Mouse (Mus musculus): ENCODE measurements at regions not wholly inside any gene's neighbourhood (a gene's known extent, or its start where the extent isn't known, plus 50 kb on each side); places are given as distances from the start of the nearest gene placed in this dataset.

DNA sequence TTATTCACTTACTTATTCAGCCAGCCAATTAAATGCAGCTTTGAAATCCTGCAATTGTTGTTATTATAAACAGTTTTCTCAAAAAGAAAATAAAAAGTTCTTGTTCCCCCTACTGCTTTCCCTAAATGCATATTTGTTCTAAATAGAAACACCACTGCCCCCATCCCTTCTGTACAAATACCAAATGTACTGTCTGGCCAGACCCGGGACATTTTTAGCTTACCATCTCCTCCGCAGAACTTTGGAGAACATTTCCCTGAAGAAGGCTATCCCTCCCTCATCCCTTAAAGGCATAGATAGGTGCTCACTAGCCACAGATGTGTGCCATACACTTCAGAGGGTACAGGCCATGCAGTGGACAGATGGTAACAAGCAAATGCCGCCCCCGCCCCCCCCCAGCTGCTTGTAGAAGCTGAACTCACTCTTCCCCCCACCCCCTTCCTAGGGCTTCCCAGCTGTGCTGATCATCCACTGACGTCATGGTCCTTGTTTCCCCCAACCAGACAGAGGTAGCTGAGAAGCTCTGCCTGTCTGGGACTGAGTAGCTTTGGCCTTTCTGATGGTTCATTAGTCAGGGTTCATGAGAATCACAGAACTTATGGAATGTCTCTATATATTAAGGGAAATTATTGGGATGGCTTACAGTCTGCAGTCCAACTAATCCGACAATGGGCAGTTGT, 98.9 kb upstream of the Rbpj start:
- H3K27me3 ChIP-seq (replicated peaks; ENCODE audit: insufficient read depth, low read length) = no peaks in the 10 kb centered on the region
- no peak overlapping the region for H3K9ac ChIP-seq (replicated peaks; ENCODE audit: low read depth)
- H3K27ac ChIP-seq (ENCODE audit: low read length) = no peak overlapping the region
- no peaks in the 10 kb centered on the region for H3K4me1 ChIP-seq (ENCODE audit: insufficient read depth, low read depth, low read length)
- no peak overlapping the region for H3K4me3 ChIP-seq (ENCODE audit: low read depth, low read length)
- ATAC-seq (peak; percentile 72), DNase-seq (ENCODE audit: low spot score) (peak; percentile 34)
- no peak overlapping the region for H3K4me2 ChIP-seq (replicated peaks; ENCODE audit: low read depth, low read length)
- no peaks in the 10 kb centered on the region for H3K9me3 ChIP-seq (ENCODE audit: low read length)
- H3K36me3 ChIP-seq (ENCODE audit: insufficient read depth, low read length) = no peaks in the 10 kb centered on the region
- WGBS = 68% methylated on average over 6 of the region's 6 CpGs
- TF ChIP-seq EP300 (IDR thresholded peaks at IDR 0.05) (no peak), CTCF (IDR thresholded peaks at IDR 0.05) (no peak)

GRCm38 (mm10) chr5:53370272-53370671, 95.7 kb upstream of the Rbpj start:
- no peak overlapping the region for H3K9ac ChIP-seq (replicated peaks; ENCODE audit: low read depth)
- WGBS = 76% methylated on average over 7 of the region's 7 CpGs

GRCm38 (mm10) chr5:53371638-53372037, 94.3 kb upstream of the Rbpj start:
- no peak for ATAC-seq
- 87% methylated on average over 3 of the region's 3 CpGs for WGBS
- no peak overlapping the region for H3K4me2 ChIP-seq (replicated peaks; ENCODE audit: low read depth, low read length)
- no peak overlapping the region for H3K4me3 ChIP-seq (ENCODE audit: low read depth, low read length)
- no peaks in the 10 kb centered on the region for H3K4me1 ChIP-seq (ENCODE audit: insufficient read depth, low read depth, low read length)
- no peaks in the 10 kb centered on the region for H3K27me3 ChIP-seq (replicated peaks; ENCODE audit: insufficient read depth, low read length)
- H3K27ac ChIP-seq (ENCODE audit: low read length) = no peak overlapping the region
- no peak overlapping the region for H3K9ac ChIP-seq (replicated peaks; ENCODE audit: low read depth)
- no peaks in the 10 kb centered on the region for H3K9me3 ChIP-seq (ENCODE audit: low read length)
- peak; percentile 29 for DNase-seq (ENCODE audit: low spot score)
- TF ChIP-seq CTCF (IDR thresholded peaks at IDR 0.05) = no peak
- TF ChIP-seq EP300 (IDR thresholded peaks at IDR 0.05) = no peak
- H3K36me3 ChIP-seq (ENCODE audit: insufficient read depth, low read length) = no peaks in the 10 kb centered on the region

More at GRCm38 (mm10) chr5:53370272-53370671, 95.7 kb upstream of the Rbpj start:
- Histone ChIP-seq H3K27me3 (replicated peaks; ENCODE audit: insufficient read depth, low read length) (no peaks in the 10 kb centered on the region), H3K4me1 (ENCODE audit: insufficient read depth, low read depth, low read length) (no peaks in the 10 kb centered on the region), H3K27ac (ENCODE audit: low read length) (no peak overlapping the region), H3K9me3 (ENCODE audit: low read length) (no peaks in the 10 kb centered on the region), H3K36me3 (ENCODE audit: insufficient read depth, low read length) (no peaks in the 10 kb centered on the region), H3K4me2 (replicated peaks; ENCODE audit: low read depth, low read length) (no peak overlapping the region), H3K4me3 (ENCODE audit: low read depth, low read length) (no peak overlapping the region)
- no peak for TF ChIP-seq EP300 (IDR thresholded peaks at IDR 0.05)
- TF ChIP-seq CTCF (IDR thresholded peaks at IDR 0.05) = no peak
- no peak for DNase-seq (ENCODE audit: low spot score)
- ATAC-seq = no peak

DNA sequence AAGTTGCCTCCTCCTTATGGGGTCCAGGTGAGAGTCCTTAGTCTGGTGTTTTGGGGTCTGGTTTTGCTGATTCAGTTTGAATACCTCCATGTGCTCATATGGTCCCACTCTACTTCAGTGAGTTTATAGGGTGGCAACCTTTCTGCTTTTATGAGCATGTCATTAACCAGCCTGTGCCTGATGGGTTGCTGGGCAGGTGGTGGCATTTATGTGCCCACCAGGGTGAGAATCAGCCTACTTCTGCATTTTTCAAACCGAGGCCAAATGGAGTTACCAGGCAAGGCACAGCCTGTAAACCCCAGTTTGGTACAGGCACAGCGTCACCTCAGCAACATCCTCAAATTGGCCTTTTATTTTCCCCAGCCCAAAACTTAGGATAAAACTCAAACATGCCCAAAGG, 92.6 kb upstream of the Rbpj start:
- no peaks in the 10 kb centered on the region for H3K4me1 ChIP-seq (ENCODE audit: insufficient read depth, low read depth, low read length)
- no peak overlapping the region for H3K9ac ChIP-seq (replicated peaks; ENCODE audit: low read depth)
- DNase-seq (ENCODE audit: low spot score) (no peak), ATAC-seq (no peak)
- H3K4me3 ChIP-seq (ENCODE audit: low read depth, low read length) = no peak overlapping the region
- no peak overlapping the region for H3K4me2 ChIP-seq (replicated peaks; ENCODE audit: low read depth, low read length)
- 86% methylated on average over 2 of the region's 2 CpGs for WGBS
- no peak overlapping the region for H3K27ac ChIP-seq (ENCODE audit: low read length)
- H3K36me3 ChIP-seq (ENCODE audit: insufficient read depth, low read length) = no peaks in the 10 kb centered on the region
- TF ChIP-seq CTCF (IDR thresholded peaks at IDR 0.05) (no peak), EP300 (IDR thresholded peaks at IDR 0.05) (no peak)
- no peaks in the 10 kb centered on the region for H3K9me3 ChIP-seq (ENCODE audit: low read length)
- H3K27me3 ChIP-seq (replicated peaks; ENCODE audit: insufficient read depth, low read length) = no peaks in the 10 kb centered on the region

GRCm38 (mm10) chr5:53376856-53377255, 89.1 kb upstream of the Rbpj start:
- 25% methylated on average over 7 of the region's 7 CpGs for WGBS
- no peak overlapping the region for H3K4me3 ChIP-seq (ENCODE audit: low read depth, low read length)
- peak; percentile 80 for DNase-seq (ENCODE audit: low spot score)
- no peak overlapping the region for H3K9ac ChIP-seq (replicated peaks; ENCODE audit: low read depth)
- no peaks in the 10 kb centered on the region for H3K36me3 ChIP-seq (ENCODE audit: insufficient read depth, low read length)
- peak overlapping the region; percentile 35; the same call in 1 of the 2 replicates for H3K27ac ChIP-seq (ENCODE audit: low read length)
- no peaks in the 10 kb centered on the region for H3K4me1 ChIP-seq (ENCODE audit: insufficient read depth, low read depth, low read length)
- H3K9me3 ChIP-seq (ENCODE audit: low read length) = no peaks in the 10 kb centered on the region
- ATAC-seq = peak; percentile 51
- TF ChIP-seq CTCF (IDR thresholded peaks at IDR 0.05) = no peak
- TF ChIP-seq EP300 (IDR thresholded peaks at IDR 0.05) = peak; percentile 8; the same call in 1 of the 2 replicates
- no peaks in the 10 kb centered on the region for H3K27me3 ChIP-seq (replicated peaks; ENCODE audit: insufficient read depth, low read length)
- no peak overlapping the region for H3K4me2 ChIP-seq (replicated peaks; ENCODE audit: low read depth, low read length)

DNA sequence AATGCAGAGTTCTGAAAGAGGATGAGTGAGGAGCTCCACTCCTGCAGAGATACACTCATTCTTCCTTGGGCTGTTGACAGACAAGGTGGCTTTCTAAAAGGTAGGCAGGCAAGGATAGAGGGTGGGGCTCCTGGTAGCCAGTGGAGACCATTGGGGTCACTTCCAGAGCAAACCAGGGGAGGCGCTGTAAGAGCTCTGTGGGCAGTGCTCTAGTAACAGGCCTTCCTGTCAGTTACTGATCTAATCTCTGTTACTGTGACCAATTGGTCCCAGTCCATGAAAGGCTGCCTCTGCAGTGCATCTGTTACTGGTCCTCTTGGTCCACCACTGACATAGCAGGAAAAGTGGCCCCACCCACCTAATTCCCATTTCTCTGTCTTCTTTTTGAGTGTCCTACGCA, 88.3 kb upstream of the Rbpj start:
- H3K27ac ChIP-seq (ENCODE audit: low read length) = no peak overlapping the region
- H3K4me3 ChIP-seq (ENCODE audit: low read depth, low read length) = no peak overlapping the region
- no peak overlapping the region for H3K9ac ChIP-seq (replicated peaks; ENCODE audit: low read depth)
- no peaks in the 10 kb centered on the region for H3K4me1 ChIP-seq (ENCODE audit: insufficient read depth, low read depth, low read length)
- no peak for DNase-seq (ENCODE audit: low spot score)
- no peak for ATAC-seq
- TF ChIP-seq EP300 (IDR thresholded peaks at IDR 0.05) (no peak), CTCF (IDR thresholded peaks at IDR 0.05) (0 out of 2 replicates have a peak, but pooled peaks have one; percentile 11)
- no peaks in the 10 kb centered on the region for H3K36me3 ChIP-seq (ENCODE audit: insufficient read depth, low read length)
- no peaks in the 10 kb centered on the region for H3K9me3 ChIP-seq (ENCODE audit: low read length)
- WGBS = 78% methylated on average over 2 of the region's 2 CpGs
- H3K4me2 ChIP-seq (replicated peaks; ENCODE audit: low read depth, low read length) = no peak overlapping the region
- H3K27me3 ChIP-seq (replicated peaks; ENCODE audit: insufficient read depth, low read length) = no peaks in the 10 kb centered on the region
